ENCODE assay signal across 19 mouse cellular contexts in the genomic region with DNA sequence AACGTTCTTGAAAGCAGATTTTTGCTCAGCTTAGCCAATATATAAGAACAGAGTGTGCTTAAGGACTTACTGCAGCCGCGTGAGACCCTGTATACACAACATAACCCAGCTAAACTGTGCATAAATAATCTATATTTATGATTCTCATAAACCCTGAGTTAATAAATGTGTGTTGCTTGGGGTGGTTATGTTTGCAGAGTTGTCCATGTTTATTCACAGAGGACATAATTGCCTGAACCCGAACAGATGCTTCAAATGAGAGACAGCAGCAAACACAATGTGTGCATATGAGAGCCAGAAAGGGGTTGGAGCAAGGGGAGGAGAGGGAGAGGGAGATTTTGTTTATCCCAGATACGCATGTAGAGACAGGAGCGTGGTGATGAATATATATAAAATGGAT.
DNase-seq lines count a peak whose midpoint lies in the region; ATAC-seq lines count a peak whose summit lies in the region.
"Had no signal": no experiment of that assay in that cellular context is flagged by ENCODE, and none has a peak within 500 bp of the region (broad histone marks: within the 10 kb centered on the region; RNA-seq: fewer than 3 reads in every experiment).

No protein-coding gene starts in this region.

- DNase-seq in kidney, postnatal 25 days, result no peak
- DNase-seq in neural tube, embryonic 10.5 days (ENCODE audit: extremely low spot score, low spot score), result no peak
- no peak for DNase-seq in heart, adult 11 months
- DNase-seq: adrenal gland, postnatal 14 days; cerebellum, adult 18-20 months; cerebellum, adult 9-11 months; cerebellum, postnatal 36 days; gastrocnemius, postnatal 36 days; heart, adult 18-20 months; heart, postnatal 10 days; heart, postnatal 4 days had no signal

- H3K9ac ChIP-seq in forebrain, embryonic 16.5 days (replicated peaks; ENCODE audit: low read depth, low read length), result no peak overlapping the region
- H3K9ac ChIP-seq in forebrain, embryonic 15.5 days (replicated peaks), result no peak overlapping the region
- H3K9ac ChIP-seq in kidney, embryonic 15.5 days, result no peak overlapping the region
- no peak overlapping the region for H3K9ac ChIP-seq in neural tube, embryonic 15.5 days (replicated peaks)
- H3K9ac ChIP-seq in stomach, embryonic 16.5 days (ENCODE audit: low read length), result no peak overlapping the region
- H3K9ac ChIP-seq: hindbrain, embryonic 12.5 days had no signal

- H3K27me3 ChIP-seq in forebrain, embryonic 16.5 days (replicated peaks; ENCODE audit: control insufficient read depth, insufficient read depth, low read length), result no peaks in the 10 kb centered on the region
- no peaks in the 10 kb centered on the region for H3K27me3 ChIP-seq in forebrain, embryonic 15.5 days
- no peaks in the 10 kb centered on the region for H3K27me3 ChIP-seq in kidney, embryonic 15.5 days
- no peaks in the 10 kb centered on the region for H3K27me3 ChIP-seq in neural tube, embryonic 15.5 days (replicated peaks)
- H3K27me3 ChIP-seq in stomach, embryonic 16.5 days (ENCODE audit: control insufficient read depth, insufficient read depth, low read length), result no peaks in the 10 kb centered on the region
- H3K27me3 ChIP-seq: hindbrain, embryonic 12.5 days had no signal

- 0 out of 2 replicates have a peak, but pooled peaks have one; percentile 49 for ATAC-seq in forebrain, embryonic 16.5 days
- no peak for ATAC-seq in forebrain, embryonic 15.5 days (replicated peaks)
- ATAC-seq in kidney, embryonic 15.5 days (replicated peaks; ENCODE audit: low FRiP score), result peak; percentile 49; the same call in 1 of the 2 replicates
- ATAC-seq in neural tube, embryonic 15.5 days (ENCODE audit: low FRiP score), result peak; percentile 53; the same call in 1 of the 2 replicates
- ATAC-seq in stomach, embryonic 16.5 days (ENCODE audit: insufficient read depth, low FRiP score), result peak; percentile 62; the same call in 1 of the 2 replicates
- ATAC-seq: hindbrain, embryonic 16.5 days had no signal

- H3K36me3 ChIP-seq in forebrain, embryonic 16.5 days (ENCODE audit: control insufficient read depth, insufficient read depth), result no peaks in the 10 kb centered on the region
- H3K36me3 ChIP-seq in forebrain, embryonic 15.5 days, result no peaks in the 10 kb centered on the region
- H3K36me3 ChIP-seq in kidney, embryonic 15.5 days, result no peaks in the 10 kb centered on the region
- no peaks in the 10 kb centered on the region for H3K36me3 ChIP-seq in neural tube, embryonic 15.5 days
- H3K36me3 ChIP-seq in stomach, embryonic 16.5 days (ENCODE audit: control insufficient read depth, insufficient read depth, low read length), result no peaks in the 10 kb centered on the region
- H3K36me3 ChIP-seq: heart, embryonic 10.5 days; hindbrain, embryonic 12.5 days had no signal

- H3K27ac ChIP-seq in forebrain, embryonic 16.5 days (ENCODE audit: low read length), result no peak overlapping the region
- H3K27ac ChIP-seq in forebrain, embryonic 15.5 days (replicated peaks), result no peak overlapping the region
- no peak overlapping the region for H3K27ac ChIP-seq in kidney, embryonic 15.5 days
- no peak overlapping the region for H3K27ac ChIP-seq in neural tube, embryonic 15.5 days (replicated peaks)
- no peak overlapping the region for H3K27ac ChIP-seq in stomach, embryonic 16.5 days (ENCODE audit: low read length)
- H3K27ac ChIP-seq: heart, embryonic 10.5 days; hindbrain, embryonic 12.5 days had no signal

- H3K4me3 ChIP-seq in forebrain, embryonic 16.5 days (replicated peaks; ENCODE audit: low read length), result no peak overlapping the region
- no peak overlapping the region for H3K4me3 ChIP-seq in forebrain, embryonic 15.5 days
- H3K4me3 ChIP-seq in kidney, embryonic 15.5 days (replicated peaks), result no peak overlapping the region
- H3K4me3 ChIP-seq in neural tube, embryonic 15.5 days (replicated peaks), result no peak overlapping the region
- H3K4me3 ChIP-seq in stomach, embryonic 16.5 days (replicated peaks; ENCODE audit: low read length), result no peak overlapping the region
- H3K4me3 ChIP-seq: heart, embryonic 10.5 days; hindbrain, embryonic 12.5 days had no signal

- H3K4me1 ChIP-seq in forebrain, embryonic 16.5 days (replicated peaks; ENCODE audit: control insufficient read depth, insufficient read depth, low read length), result 0 out of 2 replicates have a peak, but pooled peaks cover 2% of the 10 kb centered on the region
- no peaks in the 10 kb centered on the region for H3K4me1 ChIP-seq in forebrain, embryonic 15.5 days
- H3K4me1 ChIP-seq in kidney, embryonic 15.5 days, result no peaks in the 10 kb centered on the region
- no peaks in the 10 kb centered on the region for H3K4me1 ChIP-seq in neural tube, embryonic 15.5 days
- 0 out of 2 replicates have a peak, but pooled peaks cover 4% of the 10 kb centered on the region for H3K4me1 ChIP-seq in stomach, embryonic 16.5 days (ENCODE audit: control insufficient read depth, insufficient read depth, low read length)
- H3K4me1 ChIP-seq: heart, embryonic 10.5 days; hindbrain, embryonic 12.5 days had no signal

- WGBS in forebrain, embryonic 16.5 days, result 75% methylated on average over 6 of the region's 6 CpGs
- WGBS in forebrain, embryonic 15.5 days, result 83% methylated on average over 6 of the region's 6 CpGs
- 56% methylated on average over 6 of the region's 6 CpGs for WGBS in kidney, embryonic 15.5 days
- WGBS in neural tube, embryonic 15.5 days, result 59% methylated on average over 6 of the region's 6 CpGs
- WGBS in stomach, embryonic 16.5 days, result 48% methylated on average over 6 of the region's 6 CpGs

- H3K9me3 ChIP-seq in forebrain, embryonic 16.5 days (ENCODE audit: control insufficient read depth, low read length), result no peaks in the 10 kb centered on the region
- no peaks in the 10 kb centered on the region for H3K9me3 ChIP-seq in forebrain, embryonic 15.5 days
- no peaks in the 10 kb centered on the region for H3K9me3 ChIP-seq in kidney, embryonic 15.5 days (replicated peaks)
- H3K9me3 ChIP-seq in neural tube, embryonic 15.5 days (replicated peaks), result no peaks in the 10 kb centered on the region
- no peaks in the 10 kb centered on the region for H3K9me3 ChIP-seq in stomach, embryonic 16.5 days (replicated peaks; ENCODE audit: control insufficient read depth, low read length)
- H3K9me3 ChIP-seq: heart, embryonic 10.5 days; hindbrain, embryonic 12.5 days had no signal

- H3K4me2 ChIP-seq in forebrain, embryonic 16.5 days (ENCODE audit: low read length), result no peak overlapping the region
- H3K4me2 ChIP-seq in forebrain, embryonic 15.5 days (replicated peaks), result no peak overlapping the region
- no peak overlapping the region for H3K4me2 ChIP-seq in kidney, embryonic 15.5 days
- no peak overlapping the region for H3K4me2 ChIP-seq in neural tube, embryonic 15.5 days
- no peak overlapping the region for H3K4me2 ChIP-seq in stomach, embryonic 16.5 days (ENCODE audit: low read depth, low read length)
- H3K4me2 ChIP-seq: hindbrain, embryonic 12.5 days had no signal
